Mouse (Mus musculus) adrenal gland, adult 18-20 months (tissue): ENCODE data around the gene Ptger2. TPM values are rescaled to one million over a fixed set of nuclear protein-coding genes. Genes with fewer than 3 reads are reported as not detected.

ENCODE experiments used
- DNase-seq, 2 experiments: peaks; one replicate each; pipeline ENCODE4 v3.0.0; 2021 to 2022; ENCODE audit warnings: low spot score in 2 of 2
- microRNA-seq, 2 experiments: library from miRNA; unstranded; fragments of <30 nt; microRNA quantifications; one replicate each; pipeline ENCODE4 v1.2.0; 2021; ENCODE audit warnings: borderline number of aligned reads in 2 of 2
- total RNA-seq, 2 experiments: library from RNA; stranded (reverse); gene quantifications; 1 replicate in 1 of 2; 2 replicates in 1 of 2; pipeline ENCODE4 v1.2.3; 2021

Ptger2 gene
- total RNA-seq, 2 experiments from 2014 or later: 1.2 to 1.3 TPM

GRCm38 (mm10) chr14:45040851-45041475 lies 53.0 kb downstream of the Ptger2 start:
- no peak for DNase-seq

DNA sequence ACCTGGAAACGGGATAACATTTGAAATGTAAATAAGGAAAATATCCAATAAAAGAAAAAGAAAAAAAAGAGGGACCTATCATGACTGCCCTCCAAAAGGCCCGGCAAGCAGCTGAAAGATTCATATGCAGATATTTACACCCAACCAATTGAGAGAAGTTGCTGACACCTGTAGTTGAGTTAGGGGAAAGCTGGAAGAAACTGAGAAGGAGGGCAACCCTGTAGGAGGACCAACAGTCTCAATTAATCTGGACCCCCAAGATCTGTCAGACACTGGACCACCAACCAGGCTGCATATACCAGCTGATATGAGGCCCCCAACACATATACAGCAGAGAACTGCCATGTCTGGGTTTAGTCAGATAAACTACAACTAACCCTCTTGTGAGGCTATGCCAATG lies 60.1 kb downstream of the Ptger2 start:
- DNase-seq: no peak

- peak in 1 of 2 experiments; percentile 6 for DNase-seq
These were observed 61.9 kb downstream of the Ptger2 start for GRCm38 (mm10) chr14:45049689-45050418.

DNA sequence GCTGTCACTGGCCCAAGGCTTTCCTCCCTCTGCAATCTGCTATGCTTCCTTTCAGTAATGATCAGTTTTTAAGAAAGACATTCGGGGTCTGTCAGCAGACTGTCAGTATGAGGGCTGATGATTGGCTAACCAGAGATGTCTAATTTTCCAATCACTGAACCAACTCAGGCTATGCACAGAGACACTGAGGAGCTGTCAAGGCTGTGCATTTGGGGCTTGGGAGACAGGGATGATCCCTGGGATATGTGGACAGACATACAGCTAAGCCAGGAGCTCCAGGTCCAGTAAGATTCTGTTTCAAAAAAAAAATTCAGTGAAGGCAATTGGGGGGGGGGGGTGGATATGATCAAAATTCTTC lies 62.4 kb downstream of the Ptger2 start:
- no peak for DNase-seq

DNA sequence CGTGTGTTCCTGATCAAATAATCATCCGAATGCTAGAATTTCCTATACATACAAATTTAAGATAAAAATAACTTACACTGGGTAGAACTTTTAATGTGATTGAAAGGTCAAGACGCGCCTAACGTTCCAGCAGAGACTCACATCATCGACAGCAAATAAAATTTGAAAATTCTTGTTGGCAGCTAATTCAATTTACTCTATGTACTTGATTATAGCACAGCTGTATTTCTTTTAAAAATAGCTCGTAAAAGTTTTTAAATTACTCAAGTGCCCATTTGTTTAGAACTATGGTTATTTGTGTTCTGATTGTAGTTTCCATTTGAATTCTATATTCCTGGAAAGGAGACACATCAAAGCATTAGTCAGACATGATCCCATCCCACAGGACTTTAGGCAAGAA lies 63.1 kb downstream of the Ptger2 start:
- DNase-seq: no peak

Small RNA genes within 50 kb of the gene (microRNA-seq; reads per million reads assigned to microRNA genes)
- 0 reads per million in 2 experiments for gene Mir327

Other genes starting within 250 kb of the Ptger2 start
- not detected for gene Gm8267, start 237.9 kb upstream of the Ptger2 start, total RNA-seq
- not detected for gene Ptgdr, start 128.8 kb upstream of the Ptger2 start, total RNA-seq
- 1 to 10 TPM; 1.4 TPM for gene Gpr137c, start 231.5 kb downstream of the Ptger2 start, total RNA-seq
- gene Txndc16, start 232.1 kb downstream of the Ptger2 start, total RNA-seq: 10 to 100 TPM; 15.5 to 15.8 TPM